Mouse (Mus musculus): ENCODE measurements around the gene Ppip5k1.

Gene Ppip5k1

GRCm38 (mm10) chr2:121299471-121299870 is 55.7 kb downstream of the Ppip5k1 start:
- no peak for DNase-seq (ENCODE audit: low read depth, low spot score)

GRCm38 (mm10) chr2:121298131-121298530 is 57.1 kb downstream of the Ppip5k1 start:
- peak; percentile 54 for DNase-seq (ENCODE audit: low read depth, low spot score)

- no peak for DNase-seq (ENCODE audit: low read depth, low spot score)
Observed at GRCm38 (mm10) chr2:121297701-121298100, 57.5 kb downstream of the Ppip5k1 start.

- DNase-seq (ENCODE audit: low read depth, low spot score): no peak
Observed at GRCm38 (mm10) chr2:121296754-121297231, 58.4 kb downstream of the Ppip5k1 start.

GRCm38 (mm10) chr2:121295608-121296571 is 59.3 kb downstream of the Ppip5k1 start:
- DNase-seq (ENCODE audit: low read depth, low spot score): no peak

GRCm38 (mm10) chr2:121294753-121295607 is 60.2 kb downstream of the Ppip5k1 start:
- no peak for DNase-seq (ENCODE audit: low read depth, low spot score)

- DNase-seq (ENCODE audit: low read depth, low spot score): peak; percentile 78
Observed at GRCm38 (mm10) chr2:121294182-121294581, 61.0 kb downstream of the Ppip5k1 start.

GRCm38 (mm10) chr2:121292316-121293013 is 62.7 kb downstream of the Ppip5k1 start:
- DNase-seq (ENCODE audit: low read depth, low spot score): no peak

GRCm38 (mm10) chr2:121289730-121290540 is 65.3 kb downstream of the Ppip5k1 start:
- DNase-seq (ENCODE audit: low read depth, low spot score): no peak

GRCm38 (mm10) chr2:121288901-121289729 is 66.1 kb downstream of the Ppip5k1 start, which contains the start of gene Map1a:
Gene Map1a, plus strand, starts transcription at chr2:121289600.
- peak; percentile 99 for DNase-seq (ENCODE audit: low read depth, low spot score)

GRCm38 (mm10) chr2:121287850-121288249 is 67.3 kb downstream of the Ppip5k1 start:
- DNase-seq (ENCODE audit: low read depth, low spot score): no peak

- DNase-seq (ENCODE audit: low read depth, low spot score): no peak
Observed at GRCm38 (mm10) chr2:121271928-121272516, 83.2 kb downstream of the Ppip5k1 start.

GRCm38 (mm10) chr2:121271236-121271927 is 83.8 kb downstream of the Ppip5k1 start, which contains the start of gene Trp53bp1:
Gene Trp53bp1, minus strand, starts transcription at chr2:121271407.
- DNase-seq (ENCODE audit: low read depth, low spot score): peak; percentile 97

- peak; percentile 82 for DNase-seq (ENCODE audit: low read depth, low spot score)
Observed at GRCm38 (mm10) chr2:121270521-121271235, 84.5 kb downstream of the Ppip5k1 start.

- DNase-seq (ENCODE audit: low read depth, low spot score): no peak
Observed at GRCm38 (mm10) chr2:121268446-121268845, 86.8 kb downstream of the Ppip5k1 start.

All from ZHBTc4 (cell line).